Mouse (Mus musculus): Measurements from ENCODE around the gene Grin2c. TPM values are rescaled to one million over a fixed set of nuclear protein-coding genes. Genes with fewer than 3 reads are reported as not detected.

Gene Grin2c
- not detected in 2 replicates for polyA plus RNA-seq (2014; fragmentation: Nextera tagmentation; extraction: Ambion mirVana)

DNA sequence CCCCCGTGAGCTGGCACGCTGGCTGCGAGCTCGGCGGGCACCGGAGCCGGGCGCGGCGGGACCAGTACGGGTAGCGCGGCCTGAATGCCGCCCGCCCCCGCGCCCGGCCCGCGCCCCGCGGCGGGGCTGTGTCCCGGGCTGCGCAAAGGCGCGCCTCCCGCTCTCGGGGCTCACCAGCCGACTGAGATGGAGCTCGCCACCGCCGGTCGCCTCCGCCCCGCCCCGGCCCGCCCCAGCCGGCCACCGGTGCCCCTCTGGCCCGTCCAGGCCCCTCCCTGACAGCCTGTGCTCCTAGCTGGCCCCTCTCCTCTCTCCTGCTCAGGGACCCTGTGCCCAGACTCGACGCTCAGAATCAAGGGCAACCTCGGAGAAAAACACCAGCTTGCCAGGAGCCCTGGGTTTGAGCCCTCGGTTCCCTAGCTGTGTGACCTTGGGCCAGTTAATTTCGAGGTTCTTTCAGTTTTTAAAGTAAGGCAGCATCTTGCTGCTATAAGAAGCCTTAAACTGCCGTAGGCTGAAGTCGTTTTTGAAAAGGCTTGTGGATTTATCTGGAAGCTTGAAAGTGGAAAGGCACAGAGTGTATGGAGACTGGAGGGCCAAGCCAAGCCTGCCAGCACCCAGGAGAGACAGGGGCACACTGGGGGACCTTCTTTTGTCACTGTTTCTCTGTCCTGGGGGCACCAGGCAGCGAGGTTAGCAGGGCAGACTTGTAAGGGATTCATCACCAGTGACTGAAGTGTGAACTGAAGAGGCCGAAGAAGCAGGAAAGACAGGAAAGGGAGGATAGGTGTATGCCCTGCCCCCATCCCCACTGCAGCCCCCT, at the start of gene Grin2c:
Gene Grin2c, minus strand, starts transcription at position 183 of the 823 bp plus-strand sequence.
- ATAC-seq (replicated peaks; ENCODE audit: low FRiP score, low TSS enrichment, low read depth), result no peak
- 7% methylated on average over 50 of the region's 50 CpGs for WGBS
- Histone ChIP-seq H3K4me2 (ENCODE audit: low read length) (peak within 1 kb of the TSS; percentile 47), H3K4me1 (replicated peaks; ENCODE audit: control insufficient read depth, insufficient read depth, low read length) (peaks cover 8% of the 10 kb centered on the region), H3K9ac (ENCODE audit: low read length) (0 out of 2 replicates have a peak within 1 kb of the TSS, but pooled peaks have one; percentile 18), H3K27ac (ENCODE audit: low read depth) (no peak within 1 kb of the TSS), H3K4me3 (ENCODE audit: low read depth, low read length) (peak within 1 kb of the TSS; percentile 27), H3K27me3 (replicated peaks; ENCODE audit: control insufficient read depth, insufficient read depth, low read length) (peaks cover 70% of the 10 kb centered on the region), H3K36me3 (ENCODE audit: control insufficient read depth, insufficient read depth, low read length) (peaks cover 7% of the 10 kb centered on the region; the same call in 1 of the 2 replicates), H3K9me3 (ENCODE audit: control insufficient read depth, low read length) (no peaks in the 10 kb centered on the region)
- DNase-seq (ENCODE audit: low spot score), result no peak

GRCm38 (mm10) chr11:115314249-115314648, 47.2 kb upstream of the Grin2c start:
- Histone ChIP-seq H3K4me2 (ENCODE audit: low read length) (no peak overlapping the region), H3K4me1 (replicated peaks; ENCODE audit: control insufficient read depth, insufficient read depth, low read length) (no peaks in the 10 kb centered on the region), H3K9me3 (ENCODE audit: control insufficient read depth, low read length) (no peaks in the 10 kb centered on the region), H3K36me3 (ENCODE audit: control insufficient read depth, insufficient read depth, low read length) (no peaks in the 10 kb centered on the region), H3K9ac (ENCODE audit: low read length) (no peak overlapping the region), H3K27me3 (replicated peaks; ENCODE audit: control insufficient read depth, insufficient read depth, low read length) (peaks cover 54% of the 10 kb centered on the region), H3K27ac (ENCODE audit: low read depth) (no peak overlapping the region), H3K4me3 (ENCODE audit: low read depth, low read length) (no peak overlapping the region)
- DNase-seq (ENCODE audit: low spot score) (no peak), ATAC-seq (replicated peaks; ENCODE audit: low FRiP score, low TSS enrichment, low read depth) (no peak)
- WGBS, result 38% methylated on average over 2 of the region's 2 CpGs

GRCm38 (mm10) chr11:115308781-115309180, 41.7 kb upstream of the Grin2c start:
- WGBS, result 43% methylated on average over 1 of the region's 1 CpGs
- DNase-seq (ENCODE audit: low spot score), result no peak
- H3K27me3 ChIP-seq (replicated peaks; ENCODE audit: control insufficient read depth, insufficient read depth, low read length), result no peaks in the 10 kb centered on the region; the same call in 1 of the 2 replicates
- no peaks in the 10 kb centered on the region for H3K36me3 ChIP-seq (ENCODE audit: control insufficient read depth, insufficient read depth, low read length)
- no peak overlapping the region for H3K4me3 ChIP-seq (ENCODE audit: low read depth, low read length)
- ATAC-seq (replicated peaks; ENCODE audit: low FRiP score, low TSS enrichment, low read depth), result no peak
- no peaks in the 10 kb centered on the region for H3K4me1 ChIP-seq (replicated peaks; ENCODE audit: control insufficient read depth, insufficient read depth, low read length)
- no peak overlapping the region for H3K9ac ChIP-seq (ENCODE audit: low read length)
- H3K9me3 ChIP-seq (ENCODE audit: control insufficient read depth, low read length), result no peaks in the 10 kb centered on the region
- H3K27ac ChIP-seq (ENCODE audit: low read depth), result no peak overlapping the region
- no peak overlapping the region for H3K4me2 ChIP-seq (ENCODE audit: low read length)

DNA sequence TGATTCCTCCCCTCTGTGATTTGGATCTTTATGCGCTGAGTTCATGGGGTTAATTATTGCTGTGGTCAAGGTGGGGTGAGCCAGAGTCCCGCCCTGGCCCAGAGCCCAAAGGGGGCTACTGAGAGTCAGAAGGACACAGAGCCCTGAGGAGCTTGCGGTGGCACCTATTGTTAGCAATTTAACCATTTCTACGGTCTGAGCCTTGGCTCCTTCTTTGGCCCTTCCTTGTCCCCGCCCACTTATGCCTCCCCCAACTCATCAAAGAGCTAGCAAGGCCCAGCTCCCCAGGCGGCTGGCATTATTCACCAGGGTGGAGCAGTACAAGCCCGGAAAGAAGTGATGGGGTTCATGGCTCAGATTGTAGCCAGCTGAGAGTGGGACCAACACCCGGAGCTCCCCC, 39.8 kb upstream of the Grin2c start, which contains the start of gene Otop2:
Gene Otop2, plus strand, starts transcription at position 301 of the 400 bp plus-strand sequence.
- no peak for ATAC-seq (replicated peaks; ENCODE audit: low FRiP score, low TSS enrichment, low read depth)
- Histone ChIP-seq H3K36me3 (ENCODE audit: control insufficient read depth, insufficient read depth, low read length) (no peaks in the 10 kb centered on the region), H3K27me3 (replicated peaks; ENCODE audit: control insufficient read depth, insufficient read depth, low read length) (no peaks in the 10 kb centered on the region), H3K4me2 (ENCODE audit: low read length) (no peak within 1 kb of the TSS), H3K27ac (ENCODE audit: low read depth) (no peak within 1 kb of the TSS), H3K4me1 (replicated peaks; ENCODE audit: control insufficient read depth, insufficient read depth, low read length) (no peaks in the 10 kb centered on the region), H3K9ac (ENCODE audit: low read length) (no peak within 1 kb of the TSS), H3K4me3 (ENCODE audit: low read depth, low read length) (no peak within 1 kb of the TSS), H3K9me3 (ENCODE audit: control insufficient read depth, low read length) (no peaks in the 10 kb centered on the region)
- DNase-seq (ENCODE audit: low spot score), result no peak
- 22% methylated on average over 8 of the region's 8 CpGs for WGBS

DNA sequence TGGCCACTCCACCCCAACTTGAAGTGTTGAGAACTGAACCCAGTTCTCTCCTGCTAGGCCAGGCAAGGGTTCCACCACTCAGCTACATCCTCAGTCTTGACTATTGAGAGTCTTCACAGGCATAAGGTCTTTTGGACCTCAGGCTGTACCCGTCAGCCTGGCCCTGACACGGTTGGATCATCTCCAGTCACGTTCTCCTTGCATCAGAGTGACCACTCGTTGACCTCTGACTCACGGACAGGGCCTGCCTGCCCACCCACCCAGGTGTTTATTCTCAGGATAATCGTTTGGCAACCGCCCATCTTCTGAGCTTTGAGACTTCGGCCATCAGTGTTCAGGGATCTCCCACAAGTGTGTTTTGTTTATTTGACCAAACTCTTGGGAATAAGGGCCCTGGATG, 36.1 kb upstream of the Grin2c start:
- Histone ChIP-seq H3K36me3 (ENCODE audit: control insufficient read depth, insufficient read depth, low read length) (no peaks in the 10 kb centered on the region), H3K9ac (ENCODE audit: low read length) (no peak overlapping the region), H3K4me2 (ENCODE audit: low read length) (no peak overlapping the region), H3K9me3 (ENCODE audit: control insufficient read depth, low read length) (no peaks in the 10 kb centered on the region), H3K4me1 (replicated peaks; ENCODE audit: control insufficient read depth, insufficient read depth, low read length) (no peaks in the 10 kb centered on the region), H3K27me3 (replicated peaks; ENCODE audit: control insufficient read depth, insufficient read depth, low read length) (peaks cover 2% of the 10 kb centered on the region; the same call in 1 of the 2 replicates), H3K4me3 (ENCODE audit: low read depth, low read length) (no peak overlapping the region), H3K27ac (ENCODE audit: low read depth) (no peak overlapping the region)
- no peak for ATAC-seq (replicated peaks; ENCODE audit: low FRiP score, low TSS enrichment, low read depth)
- WGBS, result 31% methylated on average over 8 of the region's 8 CpGs
- DNase-seq (ENCODE audit: low spot score), result no peak

DNA sequence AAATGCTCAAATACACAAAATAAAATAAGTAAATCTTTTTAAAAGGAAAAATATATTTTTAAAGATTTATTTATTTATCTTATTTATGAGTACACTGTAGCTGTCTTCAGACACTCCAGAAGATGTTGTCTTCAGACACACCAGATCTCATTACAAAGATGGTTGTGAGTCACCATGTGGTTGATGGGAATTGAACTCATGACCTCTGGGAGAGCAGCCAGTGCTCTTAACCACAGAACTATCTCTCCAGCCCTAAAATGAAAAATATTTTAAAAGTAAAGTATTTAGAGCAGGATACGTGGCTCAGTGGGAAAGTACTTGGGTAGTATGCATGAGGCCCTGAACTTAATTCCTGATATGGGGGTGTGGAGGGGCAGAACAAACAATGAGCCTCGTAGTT, 34.3 kb upstream of the Grin2c start:
- Histone ChIP-seq H3K27me3 (replicated peaks; ENCODE audit: control insufficient read depth, insufficient read depth, low read length) (peaks cover 18% of the 10 kb centered on the region), H3K4me3 (ENCODE audit: low read depth, low read length) (no peak overlapping the region), H3K9ac (ENCODE audit: low read length) (no peak overlapping the region), H3K36me3 (ENCODE audit: control insufficient read depth, insufficient read depth, low read length) (no peaks in the 10 kb centered on the region), H3K4me1 (replicated peaks; ENCODE audit: control insufficient read depth, insufficient read depth, low read length) (no peaks in the 10 kb centered on the region; the same call in 1 of the 2 replicates), H3K9me3 (ENCODE audit: control insufficient read depth, low read length) (no peaks in the 10 kb centered on the region), H3K27ac (ENCODE audit: low read depth) (no peak overlapping the region), H3K4me2 (ENCODE audit: low read length) (no peak overlapping the region)
- 87% methylated on average over 2 of the region's 2 CpGs for WGBS
- no peak for DNase-seq (ENCODE audit: low spot score)
- ATAC-seq (replicated peaks; ENCODE audit: low FRiP score, low TSS enrichment, low read depth), result no peak

- H3K27me3 ChIP-seq (replicated peaks; ENCODE audit: control insufficient read depth, insufficient read depth, low read length), result peaks cover 19% of the 10 kb centered on the region
- no peaks in the 10 kb centered on the region for H3K9me3 ChIP-seq (ENCODE audit: control insufficient read depth, low read length)
- no peak for ATAC-seq (replicated peaks; ENCODE audit: low FRiP score, low TSS enrichment, low read depth)
- H3K4me1 ChIP-seq (replicated peaks; ENCODE audit: control insufficient read depth, insufficient read depth, low read length), result no peaks in the 10 kb centered on the region; the same call in 1 of the 2 replicates
- H3K4me3 ChIP-seq (ENCODE audit: low read depth, low read length), result no peak overlapping the region
- no peak for DNase-seq (ENCODE audit: low spot score)
- H3K9ac ChIP-seq (ENCODE audit: low read length), result no peak overlapping the region
- H3K27ac ChIP-seq (ENCODE audit: low read depth), result no peak overlapping the region
- H3K36me3 ChIP-seq (ENCODE audit: control insufficient read depth, insufficient read depth, low read length), result no peaks in the 10 kb centered on the region
- WGBS, result 88% methylated on average over 4 of the region's 4 CpGs
- H3K4me2 ChIP-seq (ENCODE audit: low read length), result no peak overlapping the region
These were observed 33.7 kb upstream of the Grin2c start for GRCm38 (mm10) chr11:115300745-115301144.

- Histone ChIP-seq H3K27ac (ENCODE audit: low read depth) (no peak overlapping the region), H3K9ac (ENCODE audit: low read length) (no peak overlapping the region), H3K4me3 (ENCODE audit: low read depth, low read length) (no peak overlapping the region), H3K9me3 (ENCODE audit: control insufficient read depth, low read length) (no peaks in the 10 kb centered on the region), H3K4me1 (replicated peaks; ENCODE audit: control insufficient read depth, insufficient read depth, low read length) (no peaks in the 10 kb centered on the region; the same call in none of the 2 replicates), H3K27me3 (replicated peaks; ENCODE audit: control insufficient read depth, insufficient read depth, low read length) (peaks cover 19% of the 10 kb centered on the region), H3K4me2 (ENCODE audit: low read length) (no peak overlapping the region), H3K36me3 (ENCODE audit: control insufficient read depth, insufficient read depth, low read length) (no peaks in the 10 kb centered on the region)
- WGBS, result 77% methylated on average over 8 of the region's 8 CpGs
- DNase-seq (ENCODE audit: low spot score) (no peak), ATAC-seq (replicated peaks; ENCODE audit: low FRiP score, low TSS enrichment, low read depth) (no peak)
These were observed 31.1 kb upstream of the Grin2c start for GRCm38 (mm10) chr11:115298160-115298559.
